Mouse (Mus musculus) limb, embryonic 15.5 days (tissue): ENCODE results near the gene Fam219a. TPM values are rescaled to one million over a fixed set of nuclear protein-coding genes. Genes with fewer than 3 reads are reported as not detected.

ENCODE experiments used
- ATAC-seq: fragments of 200-750 bp; cut with Nextera tagmentation; 2 replicates; pipeline ENCODE4 v1.8.0; 2017; ENCODE audit warnings: low read depth, moderate TSS enrichment; ENCODE audit not compliant: insufficient number of reproducible peaks, low FRiP score, low TSS enrichment
- H3K27ac ChIP-seq: fragments of 300-500 bp; sonication (generic); 2 replicates; pipeline ENCODE4 v1.5.1; 2015; ENCODE audit warnings: moderate library complexity, mild to moderate bottlenecking, inconsistent platforms
- H3K27me3 ChIP-seq: fragments of 300-500 bp; sonication (generic); 2 replicates; pipeline ENCODE4 v1.6.1; 2015; ENCODE audit warnings: inconsistent platforms
- H3K36me3 ChIP-seq: fragments of 300-500 bp; sonication (generic); 2 replicates; pipeline ENCODE4 v1.6.1; 2015; ENCODE audit warnings: inconsistent platforms
- H3K4me1 ChIP-seq: fragments of 300-500 bp; sonication (generic); 2 replicates; pipeline ENCODE4 v1.6.1; 2015; ENCODE audit warnings: inconsistent platforms
- H3K4me2 ChIP-seq: fragments of 300-500 bp; sonication (generic); 2 replicates; pipeline ENCODE4 v1.6.1; 2015; ENCODE audit warnings: mild to moderate bottlenecking, inconsistent platforms
- H3K4me3 ChIP-seq: fragments of 300-500 bp; sonication (generic); 2 replicates; pipeline ENCODE4 v1.5.1; 2015; ENCODE audit warnings: mild to moderate bottlenecking, inconsistent platforms
- H3K9ac ChIP-seq: fragments of 300-500 bp; sonication (generic); 2 replicates; pipeline ENCODE4 v1.6.1; 2015; ENCODE audit warnings: inconsistent platforms
- H3K9me3 ChIP-seq: fragments of 300-500 bp; sonication (generic); 2 replicates; pipeline ENCODE4 v1.6.1; 2016; ENCODE audit warnings: inconsistent platforms
- WGBS: fragments of 180-500 bp; shearing (Covaris S2); methylation state at CpG from one replicate; pipeline ENCODE4 v1.1.7; 2015; 5-methylcytosine and 5-hydroxymethylcytosine counted together
- polyA plus RNA-seq: library from polyadenylated mRNA; unstranded; fragments of >200 nt; fragmentation: Nextera tagmentation; extraction: Ambion mirVana; gene quantifications from 2 replicates; pipeline ENCODE4 v1.2.1, GENCODE M21; 2015

Gene Fam219a
- polyA plus RNA-seq, 1 experiment from 2014 or later, result 2.7 TPM

GRCm38 (mm10) chr4:41545985-41546384, 23.4 kb downstream of the Fam219a start:
- Histone ChIP-seq H3K9ac (no peak overlapping the region), H3K9me3 (no peaks in the 10 kb centered on the region), H3K36me3 (no peaks in the 10 kb centered on the region), H3K27me3 (no peaks in the 10 kb centered on the region; the same call in 1 of the 2 replicates), H3K27ac (no peak overlapping the region), H3K4me2 (no peak overlapping the region), H3K4me3 (no peak overlapping the region), H3K4me1 (no peaks in the 10 kb centered on the region)
- ATAC-seq, result no peak
- 16% methylated on average over 8 of the region's 8 CpGs for WGBS

GRCm38 (mm10) chr4:41542136-41542535, 27.2 kb downstream of the Fam219a start:
- no peak for ATAC-seq
- no peak overlapping the region for H3K27ac ChIP-seq
- no peak overlapping the region for H3K4me2 ChIP-seq
- H3K9me3 ChIP-seq, result no peaks in the 10 kb centered on the region
- no peaks in the 10 kb centered on the region for H3K4me1 ChIP-seq
- H3K9ac ChIP-seq, result no peak overlapping the region
- no peaks in the 10 kb centered on the region for H3K36me3 ChIP-seq
- 79% methylated on average over 8 of the region's 8 CpGs for WGBS
- no peaks in the 10 kb centered on the region for H3K27me3 ChIP-seq
- no peak overlapping the region for H3K4me3 ChIP-seq

GRCm38 (mm10) chr4:41534866-41535265, 34.5 kb downstream of the Fam219a start:
- 73% methylated on average over 5 of the region's 5 CpGs for WGBS

GRCm38 (mm10) chr4:41532420-41532819, 36.9 kb downstream of the Fam219a start:
- Histone ChIP-seq H3K4me2 (no peak overlapping the region), H3K9me3 (no peaks in the 10 kb centered on the region), H3K27me3 (0 out of 2 replicates have a peak, but pooled peaks cover 13% of the 10 kb centered on the region), H3K4me3 (no peak overlapping the region), H3K9ac (no peak overlapping the region), H3K4me1 (no peaks in the 10 kb centered on the region), H3K36me3 (no peaks in the 10 kb centered on the region), H3K27ac (no peak overlapping the region)
- WGBS, result 25% methylated on average over 6 of the region's 6 CpGs
- ATAC-seq, result no peak

More at GRCm38 (mm10) chr4:41534866-41535265, 34.5 kb downstream of the Fam219a start:
- Histone ChIP-seq H3K9me3 (no peaks in the 10 kb centered on the region), H3K4me3 (no peak overlapping the region), H3K4me1 (no peaks in the 10 kb centered on the region), H3K4me2 (no peak overlapping the region), H3K9ac (no peak overlapping the region), H3K36me3 (no peaks in the 10 kb centered on the region), H3K27ac (no peak overlapping the region), H3K27me3 (0 out of 2 replicates have a peak, but pooled peaks cover 6% of the 10 kb centered on the region)
- ATAC-seq, result no peak

DNA sequence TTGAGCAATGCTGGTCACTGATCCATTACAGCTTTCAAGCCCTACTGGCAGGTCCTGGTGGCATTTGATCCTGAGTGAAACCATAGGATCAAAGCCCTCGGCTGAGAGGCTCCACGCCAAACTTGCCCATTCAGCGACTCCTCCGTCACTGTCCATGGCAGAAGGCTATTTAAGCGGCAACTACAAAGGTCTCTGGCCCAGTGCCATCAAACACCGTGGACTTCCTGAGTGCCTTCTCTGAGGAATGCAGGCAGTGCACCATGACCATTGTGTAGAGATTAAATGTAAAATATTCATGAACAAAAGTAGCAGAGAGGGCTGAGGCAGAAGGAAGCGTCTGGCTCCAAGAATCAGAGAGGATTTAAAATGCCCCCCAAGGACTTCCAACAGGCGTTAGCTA, 41.3 kb downstream of the Fam219a start:
- H3K9me3 ChIP-seq, result no peaks in the 10 kb centered on the region
- no peak for ATAC-seq
- no peaks in the 10 kb centered on the region for H3K4me1 ChIP-seq
- 23% methylated on average over 8 of the region's 8 CpGs for WGBS
- H3K4me3 ChIP-seq, result no peak overlapping the region
- no peaks in the 10 kb centered on the region for H3K36me3 ChIP-seq
- peaks cover 39% of the 10 kb centered on the region for H3K27me3 ChIP-seq
- H3K9ac ChIP-seq, result no peak overlapping the region
- H3K4me2 ChIP-seq, result no peak overlapping the region
- H3K27ac ChIP-seq, result no peak overlapping the region

DNA sequence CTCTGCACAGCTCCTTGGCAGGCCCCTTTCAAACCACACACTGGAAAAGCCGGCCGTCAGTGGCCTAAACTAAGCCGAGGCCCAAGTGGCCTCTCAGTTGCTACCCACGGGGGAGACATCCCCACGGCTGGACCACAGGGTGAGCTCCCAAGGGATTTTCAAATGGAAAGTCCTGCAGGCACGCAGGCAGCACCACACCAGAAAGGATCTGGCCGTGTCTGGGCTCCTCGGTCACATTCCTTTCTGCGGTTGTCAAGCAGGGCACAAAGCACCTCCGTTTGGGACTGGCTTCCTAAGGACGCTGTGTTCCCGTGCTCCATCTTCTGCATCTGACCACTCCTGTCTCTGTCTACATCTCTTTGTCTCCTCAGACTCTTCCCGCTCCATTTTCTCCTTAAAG, 42.3 kb downstream of the Fam219a start:
- Histone ChIP-seq H3K9me3 (no peaks in the 10 kb centered on the region), H3K27ac (no peak overlapping the region), H3K36me3 (no peaks in the 10 kb centered on the region), H3K9ac (no peak overlapping the region), H3K4me3 (no peak overlapping the region), H3K4me1 (no peaks in the 10 kb centered on the region), H3K4me2 (no peak overlapping the region), H3K27me3 (peaks cover 43% of the 10 kb centered on the region)
- no peak for ATAC-seq
- 52% methylated on average over 13 of the region's 13 CpGs for WGBS

GRCm38 (mm10) chr4:41526553-41526952, 42.8 kb downstream of the Fam219a start:
- no peaks in the 10 kb centered on the region for H3K36me3 ChIP-seq
- H3K27me3 ChIP-seq, result peaks cover 48% of the 10 kb centered on the region
- no peak overlapping the region for H3K4me2 ChIP-seq
- H3K27ac ChIP-seq, result no peak overlapping the region
- WGBS, result 68% methylated on average over 7 of the region's 7 CpGs
- no peak overlapping the region for H3K4me3 ChIP-seq
- no peak overlapping the region for H3K9ac ChIP-seq
- no peaks in the 10 kb centered on the region for H3K9me3 ChIP-seq
- ATAC-seq, result no peak
- H3K4me1 ChIP-seq, result no peaks in the 10 kb centered on the region

DNA sequence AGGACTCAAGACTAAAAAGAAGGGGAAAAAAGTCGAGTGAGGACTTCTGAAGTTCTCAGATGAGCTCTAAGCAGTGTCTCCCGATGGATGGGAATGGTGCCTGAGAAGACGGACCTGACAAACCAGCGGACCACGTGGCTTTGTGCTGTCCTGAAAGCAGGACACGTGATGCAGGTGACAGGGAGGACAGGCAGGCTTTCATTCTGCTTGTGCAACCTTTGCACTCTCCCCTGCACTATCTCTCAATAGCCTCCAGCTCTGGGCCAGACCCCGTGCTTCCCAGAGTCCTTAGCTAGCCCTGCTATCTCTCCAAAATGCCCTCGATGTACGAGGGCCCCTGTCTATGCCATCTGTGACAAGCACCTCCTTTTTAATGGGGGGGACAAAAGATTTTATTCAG, 44.5 kb downstream of the Fam219a start:
- Histone ChIP-seq H3K36me3 (no peaks in the 10 kb centered on the region), H3K4me2 (no peak overlapping the region), H3K9me3 (no peaks in the 10 kb centered on the region), H3K27me3 (peaks cover 48% of the 10 kb centered on the region), H3K4me1 (no peaks in the 10 kb centered on the region), H3K4me3 (no peak overlapping the region), H3K9ac (no peak overlapping the region), H3K27ac (no peak overlapping the region)
- ATAC-seq, result no peak
- 66% methylated on average over 9 of the region's 9 CpGs for WGBS

- Histone ChIP-seq H3K36me3 (no peaks in the 10 kb centered on the region), H3K4me1 (no peaks in the 10 kb centered on the region), H3K27me3 (peaks cover 54% of the 10 kb centered on the region), H3K9ac (no peak overlapping the region), H3K4me2 (no peak overlapping the region), H3K27ac (no peak overlapping the region), H3K9me3 (no peaks in the 10 kb centered on the region), H3K4me3 (no peak overlapping the region)
- whole genome bisulfite sequencing, result 76% methylated on average over 7 of the region's 7 CpGs
- ATAC-seq, result no peak
These were observed 45.5 kb downstream of the Fam219a start for GRCm38 (mm10) chr4:41523839-41524238.

- H3K27ac ChIP-seq, result no peak overlapping the region
- ATAC-seq, result no peak
- H3K4me3 ChIP-seq, result no peak overlapping the region
- H3K27me3 ChIP-seq, result peaks cover 49% of the 10 kb centered on the region
- no peaks in the 10 kb centered on the region for H3K9me3 ChIP-seq
- 41% methylated on average over 5 of the region's 5 CpGs for WGBS
- H3K4me2 ChIP-seq, result no peak overlapping the region
- no peaks in the 10 kb centered on the region for H3K36me3 ChIP-seq
- H3K4me1 ChIP-seq, result no peaks in the 10 kb centered on the region
- H3K9ac ChIP-seq, result no peak overlapping the region
These were observed 46.5 kb downstream of the Fam219a start for GRCm38 (mm10) chr4:41522788-41523187.

DNA sequence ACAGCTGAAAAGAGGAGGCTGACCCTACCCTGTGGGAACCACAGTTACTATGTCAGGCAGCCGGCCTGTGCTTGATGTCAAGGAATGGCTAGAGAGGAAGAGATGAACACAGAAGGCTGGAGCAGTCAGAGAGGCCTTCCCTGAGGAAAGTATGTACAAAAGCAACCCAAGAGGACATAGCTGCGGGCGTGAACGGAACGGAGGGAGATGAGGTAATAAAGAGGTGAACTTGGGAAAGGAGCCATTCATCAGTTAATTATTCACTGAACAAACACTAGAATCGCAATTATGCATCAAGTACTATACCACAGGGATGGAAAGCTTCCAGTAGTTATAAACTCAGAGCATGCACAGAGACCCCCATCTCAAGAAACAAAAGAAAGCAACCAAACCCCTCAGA, 47.2 kb downstream of the Fam219a start:
- Histone ChIP-seq H3K36me3 (no peaks in the 10 kb centered on the region), H3K27me3 (peaks cover 45% of the 10 kb centered on the region), H3K4me2 (no peak overlapping the region), H3K4me1 (no peaks in the 10 kb centered on the region), H3K9me3 (no peaks in the 10 kb centered on the region), H3K27ac (no peak overlapping the region), H3K4me3 (no peak overlapping the region), H3K9ac (no peak overlapping the region)
- 76% methylated on average over 6 of the region's 6 CpGs for WGBS
- ATAC-seq, result no peak

DNA sequence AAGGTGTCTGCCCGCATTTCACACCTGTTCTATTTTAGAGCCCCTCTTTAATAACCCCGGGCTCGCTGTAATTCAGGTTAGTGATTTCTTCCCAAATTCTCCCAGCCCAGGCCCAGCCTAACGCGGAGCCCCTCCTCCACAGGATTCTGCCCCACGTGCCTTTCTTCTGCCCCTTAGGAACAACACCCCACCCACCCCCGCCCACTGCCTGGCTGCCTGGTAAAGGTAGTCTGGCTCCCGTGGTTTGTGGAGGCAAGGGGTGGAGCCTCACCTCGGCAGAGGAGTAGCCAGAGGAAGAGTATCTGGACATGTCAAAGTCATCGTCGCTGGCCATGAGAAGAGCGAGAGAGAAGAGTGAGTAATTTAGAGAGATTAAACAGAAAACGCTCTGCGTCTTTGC, 48.7 kb downstream of the Fam219a start:
- ATAC-seq, result no peak
- Histone ChIP-seq H3K4me2 (no peak overlapping the region), H3K36me3 (no peaks in the 10 kb centered on the region), H3K27me3 (peaks cover 36% of the 10 kb centered on the region), H3K27ac (no peak overlapping the region), H3K4me3 (no peak overlapping the region), H3K9ac (no peak overlapping the region), H3K9me3 (no peaks in the 10 kb centered on the region), H3K4me1 (no peaks in the 10 kb centered on the region)
- WGBS, result 31% methylated on average over 14 of the region's 14 CpGs

- H3K27ac ChIP-seq, result no peak overlapping the region
- H3K9ac ChIP-seq, result no peak overlapping the region
- H3K36me3 ChIP-seq, result no peaks in the 10 kb centered on the region
- H3K4me2 ChIP-seq, result no peak overlapping the region
- WGBS, result 90% methylated on average over 5 of the region's 5 CpGs
- H3K27me3 ChIP-seq, result peaks cover 28% of the 10 kb centered on the region
- no peaks in the 10 kb centered on the region for H3K4me1 ChIP-seq
- no peak overlapping the region for H3K4me3 ChIP-seq
- no peak for ATAC-seq
- H3K9me3 ChIP-seq, result no peaks in the 10 kb centered on the region
These were observed 50.1 kb downstream of the Fam219a start for GRCm38 (mm10) chr4:41519195-41519594.
